Mouse (Mus musculus) frontal cortex, postnatal 10 days (tissue): ENCODE data around the gene Tmem110.

ENCODE experiments used
- DNase-seq, 2 experiments: peaks; one replicate each; pipeline ENCODE4 v3.0.0; 2022; ENCODE audit warnings: low spot score in 2 of 2, mixed read lengths in 1 of 2

Gene Tmem110

GRCm38 (mm10) chr14:30903036-30903435, 77.6 kb downstream of the Tmem110 start:
- no peak for DNase-seq

GRCm38 (mm10) chr14:30904307-30904706, 78.9 kb downstream of the Tmem110 start:
- DNase-seq, result no peak

DNA sequence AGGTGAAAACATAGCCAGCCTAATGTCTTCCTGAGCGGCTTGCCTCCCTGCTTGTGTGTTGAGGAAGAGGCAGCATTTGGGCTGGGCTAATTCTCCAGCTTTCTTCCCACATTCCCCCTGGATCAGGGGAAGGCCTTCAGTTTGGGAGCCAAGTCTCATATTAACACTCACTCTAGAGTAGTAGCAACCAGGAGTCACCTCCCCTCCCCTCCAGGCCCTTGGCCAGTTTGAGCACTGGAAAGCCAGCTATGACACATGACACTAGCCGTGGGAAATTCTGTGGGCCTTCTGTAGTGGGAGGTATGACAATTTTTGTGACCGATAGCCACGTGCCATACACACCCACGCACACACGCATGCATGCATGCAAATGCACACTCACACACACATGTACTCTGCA, 80.6 kb downstream of the Tmem110 start:
- no peak for DNase-seq

GRCm38 (mm10) chr14:30907814-30908265, 82.5 kb downstream of the Tmem110 start:
- no peak for DNase-seq

DNA sequence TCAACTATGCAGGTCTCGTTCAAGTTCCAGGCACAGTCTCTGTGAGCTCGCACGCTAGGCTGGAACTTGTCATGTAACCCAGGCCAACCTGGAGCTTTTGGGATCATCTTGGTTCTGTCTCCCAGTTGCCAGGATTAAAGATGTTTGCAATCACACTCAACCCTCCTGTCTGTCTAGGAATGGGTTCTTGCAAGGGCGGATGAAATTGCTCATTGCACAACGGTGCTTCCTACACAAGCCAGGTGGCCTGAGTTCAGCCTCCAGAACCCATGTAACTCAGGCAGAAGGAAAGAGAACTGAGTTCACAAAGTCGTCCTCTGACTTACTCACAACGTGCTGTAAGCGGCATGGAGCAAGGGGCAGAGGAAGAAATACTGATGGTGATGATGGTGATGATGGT, 85.8 kb downstream of the Tmem110 start:
- no peak for DNase-seq

DNA sequence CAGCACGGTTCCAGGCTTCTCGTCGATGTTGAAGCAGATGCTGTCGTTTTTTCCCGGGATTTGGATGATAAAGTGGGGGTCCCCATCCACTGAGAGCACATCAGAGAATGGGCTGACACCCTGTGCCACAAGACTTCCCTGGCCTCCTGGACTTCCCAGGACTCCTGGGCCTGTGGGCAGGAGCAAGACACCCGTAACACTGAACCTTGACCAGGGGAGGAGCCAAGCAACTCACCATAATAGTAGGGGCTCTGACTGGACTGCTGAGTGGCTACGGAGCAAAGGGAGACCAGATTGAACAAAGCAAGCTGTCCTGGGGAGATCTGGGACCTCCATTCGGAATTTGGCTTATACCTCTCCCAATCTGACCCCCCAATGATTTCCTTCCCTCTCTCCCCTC, 87.3 kb downstream of the Tmem110 start:
- no peak for DNase-seq

DNA sequence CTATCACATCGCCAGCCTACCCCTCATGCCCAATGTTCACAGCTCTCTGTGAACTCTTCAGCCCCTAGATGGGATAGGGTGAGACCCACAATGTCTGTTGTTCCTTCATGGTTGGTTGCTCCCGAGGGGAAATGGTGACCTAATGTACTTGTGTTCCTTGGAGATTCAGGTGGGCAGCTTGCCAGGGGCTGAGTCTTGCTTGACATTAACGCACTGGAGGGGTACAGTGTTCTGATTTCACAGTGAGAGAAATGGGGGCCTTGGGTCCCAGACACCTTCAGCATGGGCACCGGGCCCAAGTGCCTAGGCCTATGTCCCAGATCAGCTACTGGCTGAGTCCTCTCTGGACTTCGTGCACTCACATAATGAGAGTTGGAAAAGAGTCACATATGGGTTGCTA, 88.0 kb downstream of the Tmem110 start:
- no peak for DNase-seq

GRCm38 (mm10) chr14:30916516-30916915, 91.1 kb downstream of the Tmem110 start:
- no peak for DNase-seq

DNA sequence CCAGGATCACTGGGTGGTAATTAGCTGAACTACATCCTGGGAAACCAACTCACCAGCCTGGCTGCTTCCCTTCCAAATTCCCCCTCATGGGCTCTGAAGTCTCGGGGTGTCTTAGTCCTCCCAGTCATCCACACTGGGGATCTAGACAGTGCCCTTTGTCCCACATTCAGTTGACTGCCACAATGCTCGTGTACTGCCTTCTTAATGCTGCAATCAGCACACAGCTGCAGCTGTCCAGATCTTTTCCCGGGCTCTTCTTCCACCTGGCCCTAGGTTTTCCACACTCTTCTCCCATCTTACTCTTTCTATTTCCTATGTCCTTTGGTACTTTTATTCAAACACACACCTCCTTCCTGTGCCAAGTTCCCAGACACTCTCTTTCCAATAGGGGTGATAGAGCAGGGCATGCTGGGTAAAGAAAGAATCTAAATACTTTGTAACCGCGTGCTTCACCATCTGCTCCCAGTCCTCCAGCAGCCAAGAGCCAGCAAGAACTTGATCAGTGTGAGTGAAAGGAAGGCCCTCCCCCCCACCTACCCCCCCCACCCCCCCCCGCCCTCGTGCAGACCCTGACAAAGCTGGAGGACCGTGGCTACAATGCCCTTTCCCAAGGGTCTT, 96.8 kb downstream of the Tmem110 start:
- DNase-seq, result no peak

DNA sequence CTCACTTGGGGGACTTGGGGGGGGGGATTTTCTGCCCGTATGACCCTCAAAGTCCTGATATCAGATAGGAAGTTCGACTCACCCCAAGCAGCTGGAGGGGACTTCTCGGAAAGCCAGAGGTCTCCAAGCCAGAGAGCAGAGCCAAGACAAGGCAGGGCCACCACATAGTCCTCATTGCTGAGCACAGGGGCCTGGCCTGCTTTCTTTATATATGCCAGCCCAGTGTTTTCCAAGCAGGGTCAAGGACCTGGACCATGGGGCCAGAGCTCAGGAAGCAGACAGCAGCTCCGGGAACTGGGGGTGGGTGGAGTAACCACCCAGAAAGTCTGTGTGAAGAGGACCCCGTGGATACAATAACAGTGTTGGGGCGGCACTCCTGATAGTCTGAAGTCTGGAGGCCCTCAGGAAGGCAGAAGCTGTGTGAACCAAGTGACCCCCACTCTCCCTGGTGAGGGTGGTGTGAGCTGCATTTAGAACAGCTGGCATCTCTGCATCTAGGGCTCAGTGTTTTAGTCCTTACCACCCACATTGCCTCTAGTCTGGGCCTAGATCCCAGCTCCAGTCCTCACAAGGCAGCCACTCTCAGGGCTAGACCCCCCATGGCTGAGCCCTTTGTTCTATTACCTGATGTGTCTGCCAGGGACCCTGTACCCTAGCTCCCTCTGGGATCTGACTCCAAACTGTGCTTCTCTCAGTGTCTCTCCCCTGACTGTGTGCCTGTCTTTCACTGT, 98.2 kb downstream of the Tmem110 start, which contains the start of gene Itih3:
Gene Itih3 (minus strand): TSS at position 386 of the 731 bp plus-strand sequence.
- DNase-seq, result peak; percentile 25 to 52

DNA sequence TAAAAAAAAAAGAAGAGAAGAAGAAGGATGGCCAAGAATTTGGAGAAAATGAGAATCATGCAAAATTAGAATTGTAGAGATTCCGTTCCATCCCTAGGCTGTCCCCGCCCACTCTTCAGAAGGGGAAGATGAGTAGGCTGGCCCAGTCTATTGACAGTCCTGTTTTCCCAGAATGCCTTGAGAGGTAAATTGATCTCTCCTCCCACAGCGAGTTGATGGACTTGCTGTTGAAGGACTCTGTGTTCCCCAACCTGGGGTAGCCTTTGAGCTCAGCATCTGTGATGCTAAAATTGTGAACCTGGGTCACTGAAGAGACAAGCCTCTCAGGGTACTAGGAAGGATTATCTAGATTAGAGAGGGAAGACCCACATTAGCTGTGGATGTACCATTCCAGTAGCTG, 100.1 kb downstream of the Tmem110 start:
- no peak for DNase-seq
